Mouse (Mus musculus): ENCODE measurements at regions not wholly inside any gene's neighbourhood (a gene's known extent, or its start where the extent isn't known, plus 50 kb on each side); places are given as distances from the start of the nearest gene placed in this dataset.
A peak's percentile ranks its signal among the peaks of the same experiment; 100 is the strongest.

DNA sequence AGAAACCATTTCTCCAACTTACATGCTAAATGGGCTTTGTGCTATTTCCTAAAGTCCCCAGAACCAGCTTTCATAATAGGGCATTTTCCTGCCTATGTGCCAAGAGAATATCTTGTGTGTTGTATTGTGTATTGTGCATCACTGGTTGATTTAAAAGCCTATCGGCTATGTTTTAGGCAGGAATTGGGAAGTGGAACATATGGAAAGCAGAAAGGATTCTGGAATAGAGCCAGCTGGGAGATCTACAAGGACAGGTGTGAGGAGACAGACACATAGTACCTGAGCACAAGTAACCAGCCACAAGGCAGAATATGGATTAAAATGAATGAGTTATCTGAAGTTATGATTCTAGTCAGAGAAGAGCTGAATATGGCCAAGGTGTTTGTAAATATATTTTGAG, 236.0 kb downstream of the 1190002N15Rik start:
- no peak overlapping the region for H3K9ac ChIP-seq (replicated peaks; ENCODE audit: low read depth, low read length)
- no peaks in the 10 kb centered on the region for H3K9me3 ChIP-seq (ENCODE audit: control insufficient read depth, low read length)
- WGBS: 52% methylated on average over 1 of the region's 1 CpGs
- H3K4me1 ChIP-seq (replicated peaks; ENCODE audit: control insufficient read depth, insufficient read depth, low read length): no peaks in the 10 kb centered on the region; the same call in 1 of the 2 replicates
- no peak overlapping the region for H3K27ac ChIP-seq (ENCODE audit: low read length)
- no peak for ATAC-seq
- H3K36me3 ChIP-seq (ENCODE audit: control insufficient read depth, insufficient read depth): no peaks in the 10 kb centered on the region
- H3K27me3 ChIP-seq (replicated peaks; ENCODE audit: control insufficient read depth, insufficient read depth, low read length): no peaks in the 10 kb centered on the region
- no peak overlapping the region for H3K4me2 ChIP-seq (ENCODE audit: low read length)
- no peak overlapping the region for H3K4me3 ChIP-seq (replicated peaks; ENCODE audit: low read length)

DNA sequence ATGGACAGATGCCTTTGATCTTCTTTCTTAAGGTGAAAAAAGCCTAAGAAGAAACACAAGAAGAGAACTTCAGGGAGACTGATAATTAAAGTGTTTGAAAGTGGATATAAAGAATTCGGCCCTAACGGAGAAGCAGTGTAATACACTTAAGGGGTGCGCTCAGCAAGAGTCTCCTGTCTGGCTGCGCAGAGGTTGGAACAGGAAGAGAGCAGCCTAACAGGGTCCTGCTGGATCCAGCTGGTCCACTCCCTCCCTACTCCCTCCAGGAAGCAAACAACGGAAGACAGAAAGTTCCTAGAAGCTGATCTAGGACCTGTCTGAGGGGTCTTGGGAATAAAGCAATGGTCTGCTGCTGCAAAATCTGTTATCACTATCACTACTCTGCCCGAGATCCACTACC, 242.4 kb downstream of the 1190002N15Rik start:
- H3K36me3 ChIP-seq (ENCODE audit: control insufficient read depth, insufficient read depth): no peaks in the 10 kb centered on the region
- H3K4me3 ChIP-seq (replicated peaks; ENCODE audit: low read length): no peak overlapping the region
- 88% methylated on average over 6 of the region's 6 CpGs for WGBS
- H3K4me2 ChIP-seq (ENCODE audit: low read length): no peak overlapping the region
- no peak for ATAC-seq
- no peaks in the 10 kb centered on the region for H3K4me1 ChIP-seq (replicated peaks; ENCODE audit: control insufficient read depth, insufficient read depth, low read length)
- H3K27me3 ChIP-seq (replicated peaks; ENCODE audit: control insufficient read depth, insufficient read depth, low read length): no peaks in the 10 kb centered on the region
- no peak overlapping the region for H3K27ac ChIP-seq (ENCODE audit: low read length)
- H3K9me3 ChIP-seq (ENCODE audit: control insufficient read depth, low read length): no peaks in the 10 kb centered on the region
- H3K9ac ChIP-seq (replicated peaks; ENCODE audit: low read depth, low read length): no peak overlapping the region

- no peaks in the 10 kb centered on the region for H3K4me1 ChIP-seq (replicated peaks; ENCODE audit: control insufficient read depth, insufficient read depth, low read length)
- H3K4me3 ChIP-seq (replicated peaks; ENCODE audit: low read length): no peak overlapping the region
- H3K4me2 ChIP-seq (ENCODE audit: low read length): no peak overlapping the region
- no peak overlapping the region for H3K9ac ChIP-seq (replicated peaks; ENCODE audit: low read depth, low read length)
- no peaks in the 10 kb centered on the region for H3K36me3 ChIP-seq (ENCODE audit: control insufficient read depth, insufficient read depth)
- H3K27ac ChIP-seq (ENCODE audit: low read length): no peak overlapping the region
- no peaks in the 10 kb centered on the region for H3K9me3 ChIP-seq (ENCODE audit: control insufficient read depth, low read length)
- ATAC-seq: no peak
- H3K27me3 ChIP-seq (replicated peaks; ENCODE audit: control insufficient read depth, insufficient read depth, low read length): no peaks in the 10 kb centered on the region
- 79% methylated on average over 3 of the region's 3 CpGs for WGBS
Observed at GRCm38 (mm10) chr9:94292147-94292546, 245.7 kb downstream of the 1190002N15Rik start.

DNA sequence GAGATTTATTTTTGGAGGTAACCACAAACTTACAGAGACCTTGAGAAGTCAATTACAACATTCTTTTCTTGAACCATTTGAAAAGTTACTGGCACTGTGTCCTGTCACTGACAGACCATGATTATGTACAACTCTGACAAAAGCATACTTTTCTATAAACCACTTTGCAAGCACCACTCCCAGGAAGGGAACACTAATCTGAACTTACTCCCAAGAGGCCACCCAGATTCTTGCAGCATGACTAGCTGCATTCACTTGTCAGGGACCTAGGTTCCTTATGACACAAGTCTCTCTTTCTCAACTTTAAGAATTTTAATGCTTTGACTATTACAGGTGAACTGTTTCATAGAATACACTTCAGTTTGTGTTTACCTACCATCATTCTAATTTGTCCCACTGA, 248.3 kb downstream of the 1190002N15Rik start:
- H3K9me3 ChIP-seq (ENCODE audit: control insufficient read depth, low read length): no peaks in the 10 kb centered on the region
- no peaks in the 10 kb centered on the region for H3K36me3 ChIP-seq (ENCODE audit: control insufficient read depth, insufficient read depth)
- H3K9ac ChIP-seq (replicated peaks; ENCODE audit: low read depth, low read length): no peak overlapping the region
- H3K4me2 ChIP-seq (ENCODE audit: low read length): no peak overlapping the region
- H3K4me1 ChIP-seq (replicated peaks; ENCODE audit: control insufficient read depth, insufficient read depth, low read length): no peaks in the 10 kb centered on the region
- no peak for ATAC-seq
- H3K4me3 ChIP-seq (replicated peaks; ENCODE audit: low read length): no peak overlapping the region
- no peaks in the 10 kb centered on the region for H3K27me3 ChIP-seq (replicated peaks; ENCODE audit: control insufficient read depth, insufficient read depth, low read length)
- no peak overlapping the region for H3K27ac ChIP-seq (ENCODE audit: low read length)

DNA sequence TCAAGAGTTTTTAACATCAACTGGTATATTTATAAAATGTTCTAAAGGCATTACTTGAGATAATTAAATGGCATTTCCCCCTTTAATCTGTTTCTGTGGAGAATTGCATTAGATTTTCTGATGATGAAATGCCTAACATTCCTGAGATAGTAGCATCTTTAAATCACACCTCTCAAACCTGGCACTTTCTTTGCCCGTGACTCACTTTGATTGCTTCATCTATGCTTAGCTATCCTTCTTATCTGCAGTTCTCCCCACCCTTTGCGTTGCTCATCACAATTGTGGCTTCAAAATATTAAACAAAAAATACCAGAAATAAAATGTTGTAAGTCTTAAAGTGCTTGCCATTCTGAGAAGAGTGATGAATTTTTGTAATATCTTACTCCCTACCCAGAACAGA, 250.3 kb downstream of the 1190002N15Rik start:
- no peak for ATAC-seq
- Histone ChIP-seq H3K9me3 (ENCODE audit: control insufficient read depth, low read length) (no peaks in the 10 kb centered on the region), H3K36me3 (ENCODE audit: control insufficient read depth, insufficient read depth) (no peaks in the 10 kb centered on the region), H3K27ac (ENCODE audit: low read length) (no peak overlapping the region), H3K27me3 (replicated peaks; ENCODE audit: control insufficient read depth, insufficient read depth, low read length) (no peaks in the 10 kb centered on the region), H3K9ac (replicated peaks; ENCODE audit: low read depth, low read length) (no peak overlapping the region), H3K4me3 (replicated peaks; ENCODE audit: low read length) (no peak overlapping the region), H3K4me1 (replicated peaks; ENCODE audit: control insufficient read depth, insufficient read depth, low read length) (no peaks in the 10 kb centered on the region), H3K4me2 (ENCODE audit: low read length) (no peak overlapping the region)
- 85% methylated on average over 2 of the region's 2 CpGs for WGBS

DNA sequence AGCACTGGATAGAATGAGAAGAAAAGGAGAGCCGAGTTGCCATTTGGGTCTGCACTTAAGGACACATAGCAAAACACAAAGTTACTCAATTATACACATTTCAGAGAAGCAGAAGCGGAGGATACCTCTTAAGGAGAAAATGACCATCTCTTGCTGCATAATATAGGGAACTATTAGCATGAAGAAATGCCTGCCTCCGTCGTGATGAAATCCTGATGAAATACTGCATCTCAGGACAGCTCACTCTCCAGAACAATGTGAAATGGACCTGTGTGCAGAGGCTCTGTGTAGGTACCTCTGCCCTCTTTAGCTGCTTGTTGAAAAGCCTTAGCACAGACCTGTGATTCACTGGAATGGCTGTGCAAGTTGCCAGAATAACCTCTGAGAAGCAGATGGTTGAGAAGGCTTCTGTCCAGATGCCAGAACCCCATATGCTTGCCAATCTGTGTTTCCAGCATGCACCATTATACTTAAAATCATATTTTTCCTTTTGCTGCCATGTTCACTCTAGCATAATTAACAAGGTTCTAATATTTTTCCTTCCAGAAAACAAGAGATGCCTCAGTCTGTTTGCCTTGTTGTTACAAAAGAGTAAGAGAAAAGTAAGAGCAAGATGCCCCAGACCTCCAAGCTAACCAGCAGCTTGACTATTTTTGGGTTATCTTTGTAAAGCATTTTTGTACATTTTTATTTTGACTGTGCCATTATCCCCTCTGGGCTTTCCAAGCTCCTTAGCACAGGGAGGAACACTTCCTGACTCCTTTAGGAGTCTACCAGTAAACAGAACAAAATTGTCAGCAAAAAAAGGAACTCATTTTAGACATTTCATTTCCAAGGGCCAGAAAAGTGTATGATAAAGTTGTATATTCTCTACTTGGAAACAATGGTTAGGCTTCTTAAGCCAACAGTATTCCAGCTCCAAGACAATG, 259.0 kb downstream of the 1190002N15Rik start:
- no peak overlapping the region for H3K27ac ChIP-seq (ENCODE audit: low read length)
- H3K9me3 ChIP-seq (ENCODE audit: control insufficient read depth, low read length): no peaks in the 10 kb centered on the region
- WGBS: 74% methylated on average over 4 of the region's 4 CpGs
- H3K4me3 ChIP-seq (replicated peaks; ENCODE audit: low read length): no peak overlapping the region
- H3K27me3 ChIP-seq (replicated peaks; ENCODE audit: control insufficient read depth, insufficient read depth, low read length): no peaks in the 10 kb centered on the region
- no peaks in the 10 kb centered on the region for H3K36me3 ChIP-seq (ENCODE audit: control insufficient read depth, insufficient read depth)
- ATAC-seq: peak; percentile 84
- no peak overlapping the region for H3K4me2 ChIP-seq (ENCODE audit: low read length)
- H3K4me1 ChIP-seq (replicated peaks; ENCODE audit: control insufficient read depth, insufficient read depth, low read length): peaks cover 4% of the 10 kb centered on the region; the same call in 1 of the 2 replicates
- H3K9ac ChIP-seq (replicated peaks; ENCODE audit: low read depth, low read length): no peak overlapping the region

GRCm38 (mm10) chr9:94277096-94277495, 260.8 kb downstream of the 1190002N15Rik start:
- H3K4me3 ChIP-seq (replicated peaks; ENCODE audit: low read length): no peak overlapping the region
- no peaks in the 10 kb centered on the region for H3K27me3 ChIP-seq (replicated peaks; ENCODE audit: control insufficient read depth, insufficient read depth, low read length)
- H3K27ac ChIP-seq (ENCODE audit: low read length): no peak overlapping the region
- H3K9me3 ChIP-seq (ENCODE audit: control insufficient read depth, low read length): no peaks in the 10 kb centered on the region
- no peak overlapping the region for H3K9ac ChIP-seq (replicated peaks; ENCODE audit: low read depth, low read length)
- H3K36me3 ChIP-seq (ENCODE audit: control insufficient read depth, insufficient read depth): no peaks in the 10 kb centered on the region
- WGBS: 77% methylated on average over 3 of the region's 3 CpGs
- H3K4me2 ChIP-seq (ENCODE audit: low read length): no peak overlapping the region
- peaks cover 4% of the 10 kb centered on the region; the same call in 1 of the 2 replicates for H3K4me1 ChIP-seq (replicated peaks; ENCODE audit: control insufficient read depth, insufficient read depth, low read length)
- no peak for ATAC-seq

- Histone ChIP-seq H3K4me3 (replicated peaks; ENCODE audit: low read length) (no peak overlapping the region), H3K27ac (ENCODE audit: low read length) (no peak overlapping the region), H3K4me1 (replicated peaks; ENCODE audit: control insufficient read depth, insufficient read depth, low read length) (no peaks in the 10 kb centered on the region), H3K9ac (replicated peaks; ENCODE audit: low read depth, low read length) (no peak overlapping the region), H3K9me3 (ENCODE audit: control insufficient read depth, low read length) (no peaks in the 10 kb centered on the region), H3K4me2 (ENCODE audit: low read length) (no peak overlapping the region), H3K36me3 (ENCODE audit: control insufficient read depth, insufficient read depth) (no peaks in the 10 kb centered on the region), H3K27me3 (replicated peaks; ENCODE audit: control insufficient read depth, insufficient read depth, low read length) (no peaks in the 10 kb centered on the region)
- ATAC-seq: no peak
- 87% methylated on average over 5 of the region's 5 CpGs for WGBS
Observed at GRCm38 (mm10) chr9:94269213-94269612, 268.7 kb downstream of the 1190002N15Rik start.

DNA sequence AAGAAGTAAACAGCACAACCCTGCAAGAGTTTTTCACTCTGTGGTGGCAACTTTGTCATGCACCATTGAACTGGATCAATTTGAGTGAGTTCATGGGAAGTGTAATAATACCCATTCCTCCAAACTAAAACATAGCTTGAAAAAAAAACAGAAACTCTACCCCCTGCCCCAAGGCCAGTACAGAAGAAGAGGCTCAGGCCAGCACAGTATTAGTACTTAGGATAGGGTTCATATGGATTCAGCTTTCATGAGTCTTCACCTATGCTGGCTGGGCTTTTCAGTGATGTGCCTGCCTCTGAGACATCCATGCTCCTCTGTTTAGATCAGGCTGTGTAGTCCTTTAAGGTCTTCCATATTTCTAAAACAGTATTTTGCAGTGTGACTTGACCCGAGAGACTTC, 270.6 kb downstream of the 1190002N15Rik start:
- WGBS: 92% methylated on average over 1 of the region's 1 CpGs
- Histone ChIP-seq H3K9me3 (ENCODE audit: control insufficient read depth, low read length) (no peaks in the 10 kb centered on the region), H3K4me1 (replicated peaks; ENCODE audit: control insufficient read depth, insufficient read depth, low read length) (no peaks in the 10 kb centered on the region), H3K36me3 (ENCODE audit: control insufficient read depth, insufficient read depth) (no peaks in the 10 kb centered on the region), H3K4me2 (ENCODE audit: low read length) (no peak overlapping the region), H3K27me3 (replicated peaks; ENCODE audit: control insufficient read depth, insufficient read depth, low read length) (no peaks in the 10 kb centered on the region), H3K9ac (replicated peaks; ENCODE audit: low read depth, low read length) (no peak overlapping the region), H3K27ac (ENCODE audit: low read length) (no peak overlapping the region), H3K4me3 (replicated peaks; ENCODE audit: low read length) (no peak overlapping the region)
- ATAC-seq: no peak
